In genomic region chr12:100369220-100369619, GRCm38 (mm10) we compare ENCODE assay signal across 12 mouse cellular contexts.
"Had no signal": no experiment of that assay in that cellular context is flagged by ENCODE, and none has a peak within 500 bp of the region (broad histone marks: within the 10 kb centered on the region; RNA-seq: fewer than 3 reads in every experiment).

No protein-coding gene starts in this region.

- H3K9ac ChIP-seq: intestine, embryonic 15.5 days; liver, embryonic 13.5 days; liver, postnatal 0 days; midbrain, embryonic 13.5 days; neural tube, embryonic 15.5 days had no signal

- H3K27ac ChIP-seq: intestine, embryonic 15.5 days; left cerebral cortex, adult 2 months; limb, embryonic 10.5 days; liver, embryonic 13.5 days; midbrain, embryonic 13.5 days; neural tube, embryonic 15.5 days had no signal

- H3K27me3 ChIP-seq: intestine, embryonic 15.5 days; liver, embryonic 13.5 days; midbrain, embryonic 13.5 days; neural tube, embryonic 15.5 days had no signal

- H3K4me3 ChIP-seq: intestine, embryonic 15.5 days; left cerebral cortex, adult 2 months; limb, embryonic 10.5 days; liver, embryonic 13.5 days; midbrain, embryonic 13.5 days; neural tube, embryonic 15.5 days had no signal

- H3K4me1 ChIP-seq: intestine, embryonic 15.5 days; limb, embryonic 10.5 days; liver, embryonic 13.5 days; midbrain, embryonic 13.5 days; neural tube, embryonic 15.5 days had no signal

- DNase-seq: kidney, adult 18-20 months; liver, embryonic 13.5 days; liver, postnatal 0 days; right cerebral cortex, adult 18-20 months; right cerebral cortex, postnatal 25 days; thymus, adult 18-20 months; thymus, postnatal 14 days had no signal

- ATAC-seq: intestine, embryonic 15.5 days; liver, postnatal 0 days; midbrain, embryonic 13.5 days had no signal

- H3K9me3 ChIP-seq: intestine, embryonic 15.5 days; limb, embryonic 10.5 days; liver, embryonic 13.5 days; midbrain, embryonic 13.5 days; neural tube, embryonic 15.5 days had no signal

- H3K4me2 ChIP-seq: intestine, embryonic 15.5 days; liver, embryonic 13.5 days; midbrain, embryonic 13.5 days; neural tube, embryonic 15.5 days had no signal
